Mouse (Mus musculus) cortical plate, adult 2 months (tissue): ENCODE results near the gene Fam81b.

Experiments used
- CTCF ChIP-seq: fragments of 200-500 bp; IDR thresholded peaks from 2 replicates; pipeline ENCODE4 v1.5.1; 2011; ENCODE audit warnings: mild to moderate bottlenecking, control low read depth, low read length; ENCODE audit not compliant: insufficient read depth; ENCODE audit errors: extremely low read depth
- POLR2A ChIP-seq: fragments of 200-500 bp; IDR thresholded peaks from 2 replicates; pipeline ENCODE4 v1.6.1; 2011; ENCODE audit warnings: mild to moderate bottlenecking, low read length, control low read depth; ENCODE audit not compliant: insufficient read depth; ENCODE audit errors: extremely low read depth

- TF ChIP-seq POLR2A (no peak), CTCF (no peak)
Observed at GRCm38 (mm10) chr13:76157099-76157498, 147.8 kb downstream of the Fam81b start.
